8 mouse cellular contexts compared by ENCODE assay signal in the genomic region with DNA sequence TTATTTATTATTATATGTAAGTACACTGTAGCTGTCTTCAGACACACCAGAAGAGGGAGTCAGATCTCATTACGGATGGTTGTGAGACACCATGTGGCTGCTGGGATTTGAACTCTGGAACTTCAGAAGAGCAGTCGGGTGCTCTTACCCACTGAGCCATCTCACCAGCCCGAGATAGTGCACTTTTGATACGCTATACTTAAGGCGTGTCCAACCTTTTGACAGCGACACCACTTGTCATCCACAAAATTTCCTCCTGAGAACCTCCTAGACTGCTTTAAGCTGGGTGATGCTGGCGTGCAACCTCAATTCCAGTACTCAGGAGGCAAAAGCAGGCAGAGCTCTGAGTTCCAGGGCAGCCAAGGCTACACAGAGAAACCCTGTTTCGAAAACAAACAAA. TPM values are rescaled to one million over a fixed set of nuclear protein-coding genes. Genes with fewer than 3 reads are reported as not detected.
DNase-seq lines count a peak whose midpoint lies in the region; ATAC-seq and TF ChIP-seq lines count a peak whose summit lies in the region.
"Not testable (repeated sequence)": the region's sequence is repeated elsewhere in the genome, so short reads cannot be mapped to it uniquely, and the experiment has no call there.

No protein-coding gene starts in this region.

- ATAC-seq in CD4-positive, CD25-positive, alpha-beta regulatory T cell, adult 4 months, result peak; percentile 34
- peak; percentile 28 for ATAC-seq in intestine, embryonic 16.5 days
- peak; percentile 26; the same call in 1 of the 2 replicates for ATAC-seq in kidney, postnatal 0 days (replicated peaks; ENCODE audit: low FRiP score, low read depth)
- not testable (repeated sequence) for ATAC-seq in liver, embryonic 11.5 days (replicated peaks; ENCODE audit: low FRiP score)
- ATAC-seq in liver, embryonic 15.5 days (ENCODE audit: insufficient read depth), result peak; percentile 25; the same call in 1 of the 2 replicates

- peaks cover 36% of the 10 kb centered on the region for H3K4me1 ChIP-seq in erythroblast, embryonic 14.5 days (ENCODE audit: control insufficient read depth)
- H3K4me1 ChIP-seq in intestine, embryonic 16.5 days (ENCODE audit: control insufficient read depth, insufficient read depth, low read length); kidney, postnatal 0 days (replicated peaks; ENCODE audit: insufficient read depth, low read length): not testable (repeated sequence)
- H3K4me1 ChIP-seq in liver, embryonic 11.5 days (replicated peaks; ENCODE audit: control insufficient read depth, insufficient read depth, low read length), result peaks cover 21% of the 10 kb centered on the region
- peaks cover 39% of the 10 kb centered on the region for H3K4me1 ChIP-seq in liver, embryonic 15.5 days (replicated peaks)

- peaks cover 19% of the 10 kb centered on the region for H3K36me3 ChIP-seq in erythroblast, embryonic 14.5 days (ENCODE audit: control insufficient read depth)
- not testable (repeated sequence) for H3K36me3 ChIP-seq in intestine, embryonic 16.5 days (ENCODE audit: control insufficient read depth, insufficient read depth, low read length); kidney, postnatal 0 days (ENCODE audit: insufficient read depth, low read length); liver, embryonic 11.5 days (ENCODE audit: control insufficient read depth, insufficient read depth, low read length); liver, embryonic 15.5 days (replicated peaks)

- peak overlapping the region; percentile 2 for H3K4me3 ChIP-seq in erythroblast, embryonic 14.5 days (replicated peaks)
- H3K4me3 ChIP-seq in intestine, embryonic 16.5 days (ENCODE audit: low read length); kidney, postnatal 0 days (replicated peaks; ENCODE audit: low read depth, low read length); liver, embryonic 11.5 days (ENCODE audit: low read depth, low read length); liver, embryonic 15.5 days (replicated peaks): not testable (repeated sequence)

- not testable (repeated sequence) for TF ChIP-seq CTCF in kidney, postnatal 0 days (IDR thresholded peaks at IDR 0.05; ENCODE audit: low read depth)

- not testable (repeated sequence) for H3K4me2 ChIP-seq in intestine, embryonic 16.5 days (ENCODE audit: low read depth, low read length); kidney, postnatal 0 days (ENCODE audit: low read length)
- peak overlapping the region; percentile 43 for H3K4me2 ChIP-seq in liver, embryonic 11.5 days
- peak overlapping the region; percentile 38 for H3K4me2 ChIP-seq in liver, embryonic 15.5 days

- peak; percentile 35 for DNase-seq in ES-CJ7 (ENCODE audit: low read depth, low spot score)
- DNase-seq in kidney, postnatal 0 days (ENCODE audit: low spot score); liver, embryonic 11.5 days (ENCODE audit: low spot score): not testable (repeated sequence)
- peak; percentile 27 for DNase-seq in spleen, adult 12 weeks (ENCODE audit: low spot score)

- not testable (repeated sequence) for H3K9ac ChIP-seq in intestine, embryonic 16.5 days (ENCODE audit: low read depth, low read length); kidney, postnatal 0 days (ENCODE audit: low read depth, low read length); liver, embryonic 11.5 days (ENCODE audit: low read depth, low read length); liver, embryonic 15.5 days

- H3K27ac ChIP-seq in intestine, embryonic 16.5 days (ENCODE audit: low read length); kidney, postnatal 0 days; liver, embryonic 11.5 days (ENCODE audit: low read depth, low read length): not testable (repeated sequence)
- H3K27ac ChIP-seq in liver, embryonic 15.5 days (replicated peaks), result peak overlapping the region; percentile 72; the same call in 1 of the 2 replicates

- not testable (repeated sequence) for H3K9me3 ChIP-seq in erythroblast, embryonic 14.5 days (ENCODE audit: control insufficient read depth, low read length); intestine, embryonic 16.5 days (ENCODE audit: control insufficient read depth, low read length); kidney, postnatal 0 days (replicated peaks; ENCODE audit: low read length); liver, embryonic 11.5 days (ENCODE audit: control insufficient read depth, low read length); liver, embryonic 15.5 days (replicated peaks)

- not testable (repeated sequence) for H3K27me3 ChIP-seq in erythroblast, embryonic 14.5 days (ENCODE audit: control insufficient read depth); intestine, embryonic 16.5 days (replicated peaks; ENCODE audit: control insufficient read depth, insufficient read depth, low read length); kidney, postnatal 0 days (ENCODE audit: insufficient read depth, low read length); liver, embryonic 11.5 days (replicated peaks; ENCODE audit: control insufficient read depth, insufficient read depth, low read length); liver, embryonic 15.5 days

- 44% methylated on average over 8 of the region's 8 CpGs for WGBS in intestine, embryonic 16.5 days
- WGBS in kidney, postnatal 0 days, result 45% methylated on average over 8 of the region's 8 CpGs
- WGBS in liver, embryonic 11.5 days, result 41% methylated on average over 8 of the region's 8 CpGs
- WGBS in liver, embryonic 15.5 days (ENCODE audit: insufficient replicate concordance), result 30% methylated on average over 8 of the region's 8 CpGs

RNA-seq across cellular contexts. Expression of a gene that starts 15.0 kb away (rescaled TPM):
- polyA plus RNA-seq in CD4-positive, CD25-positive, alpha-beta regulatory T cell, adult 4 months (2017; shearing (Covaris generic)), result 100 to 1,000 TPM; 192 to 194 TPM
- polyA plus RNA-seq in erythroblast, embryonic 14.5 days (2012), result 15.9 and 17.6 TPM in 2 replicates
- polyA plus RNA-seq in intestine, embryonic 16.5 days (2015; fragmentation: Nextera tagmentation; extraction: Ambion mirVana), result 408 and 430 TPM in 2 replicates
- 236 and 272 TPM in 2 replicates for polyA plus RNA-seq in kidney, postnatal 0 days (2015; fragmentation: Nextera tagmentation; extraction: Ambion mirVana)
- 361 and 380 TPM in 2 replicates for polyA plus RNA-seq in liver, embryonic 11.5 days (2014; fragmentation: Nextera tagmentation; extraction: Ambion mirVana)
- 195 and 201 TPM in 2 replicates for polyA plus RNA-seq in liver, embryonic 15.5 days (2015; fragmentation: Nextera tagmentation; extraction: Ambion mirVana)

Comparison
In these comparisons a context has a peak if more than half of its experiments do, and no peak if none do; other contexts are left out.
1. RNA of a gene that starts 15.0 kb away (polyA plus RNA-seq): 408 to 430 TPM in intestine, embryonic 16.5 days, 361 to 380 TPM in liver, embryonic 11.5 days, 236 to 272 TPM in kidney, postnatal 0 days, 195 to 201 TPM in liver, embryonic 15.5 days and 192 to 194 TPM in CD4-positive, CD25-positive, alpha-beta regulatory T cell, adult 4 months; 15.9 to 17.6 TPM in erythroblast, embryonic 14.5 days; every median in the first group is over 10 times any median in the second.